Mouse (Mus musculus) CH12.LX (cell line): Measurements from ENCODE around the gene Pygl.

ENCODE experiments used
- CHD1 ChIP-seq: IDR thresholded peaks from 2 replicates; pipeline ENCODE4 v1.6.1; 2012; ENCODE audit warnings: low read depth, low read length, improper control_type of control experiment, inconsistent platforms
- CTCF ChIP-seq, 2 experiments: IDR thresholded peaks in 1 of 2; conservative IDR thresholded peaks in 1 of 2; 2 replicates each; pipeline ENCODE4 v1.5.1; 2011 to 2012; ENCODE audit warnings: low read depth in 2 of 2, low read length in 2 of 2, improper control_type of control experiment in 1 of 2, inconsistent platforms in 1 of 2, mild to moderate bottlenecking in 1 of 2, moderate library complexity in 1 of 2
- RCOR1 ChIP-seq: conservative IDR thresholded peaks from 2 replicates; pipeline ENCODE4 v1.6.1; 2012; ENCODE audit warnings: low read depth, mild to moderate bottlenecking, inconsistent platforms, low read length, improper control_type of control experiment
- USF1 ChIP-seq: IDR thresholded peaks from 2 replicates; pipeline ENCODE4 v1.6.1; 2014; ENCODE audit warnings: low read depth, mild to moderate bottlenecking, inconsistent platforms, low read length, improper control_type of control experiment
- USF2 ChIP-seq: conservative IDR thresholded peaks from 2 replicates; pipeline ENCODE4 v1.6.1; 2011; ENCODE audit warnings: low read depth, low read length, improper control_type of control experiment

GRCm38 (mm10) chr12:70247683-70248474, 16.6 kb upstream of the Pygl start:
- TF ChIP-seq USF1 = no peak
- no peak for TF ChIP-seq CTCF (conservative IDR thresholded peaks at IDR 0.05 in 1 of 2, IDR thresholded peaks at IDR 0.05 in 1 of 2; ENCODE audit: low read depth in 2 of 2, low read length in 2 of 2)
- no peak for TF ChIP-seq RCOR1
- TF ChIP-seq USF2 = no peak
- no peak for TF ChIP-seq CHD1
